In the genomic region with DNA sequence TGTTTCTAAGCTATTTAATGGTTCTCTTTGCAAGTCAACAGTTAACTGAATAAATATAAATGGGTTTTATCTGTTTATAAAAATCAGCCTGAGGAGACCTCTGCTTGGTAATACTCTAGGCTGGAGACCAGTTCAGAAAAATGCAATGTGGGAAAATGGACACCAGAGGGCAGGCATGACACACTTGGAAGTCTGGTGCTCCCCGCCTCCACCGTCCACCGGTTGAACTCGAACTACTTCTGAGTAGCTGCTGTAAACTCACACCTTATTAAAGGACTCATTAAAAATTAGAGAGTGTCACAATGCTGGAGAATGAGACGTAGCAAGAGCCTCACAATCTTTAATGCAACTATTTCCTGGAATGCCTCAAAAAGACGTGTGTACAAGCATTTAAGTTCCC, we compare ENCODE assay signal across 8 mouse cellular contexts. TPM values are rescaled to one million over a fixed set of nuclear protein-coding genes. Genes with fewer than 3 reads are reported as not detected.
DNase-seq lines count a peak whose midpoint lies in the region; ATAC-seq and TF ChIP-seq lines count a peak whose summit lies in the region.

No protein-coding gene starts in this region.

- no peak overlapping the region for H3K4me2 ChIP-seq in hindbrain, postnatal 0 days (ENCODE audit: low read depth, low read length)

- H3K9ac ChIP-seq in hindbrain, postnatal 0 days (replicated peaks; ENCODE audit: low read length), result no peak overlapping the region

- H3K36me3 ChIP-seq in hindbrain, postnatal 0 days (ENCODE audit: insufficient read depth, low read length), result no peaks in the 10 kb centered on the region

- no peaks in the 10 kb centered on the region for H3K4me1 ChIP-seq in hindbrain, postnatal 0 days (ENCODE audit: insufficient read depth, low read length)

- 15% methylated on average over 6 of the region's 6 CpGs for WGBS in hindbrain, postnatal 0 days

- TF ChIP-seq CTCF in Patski (IDR thresholded peaks at IDR 0.05), result peak; percentile 87
- TF ChIP-seq CTCF in hindbrain, postnatal 0 days (IDR thresholded peaks at IDR 0.05; ENCODE audit: low read depth), result peak; percentile 89

- H3K27me3 ChIP-seq in Patski, result no peaks in the 10 kb centered on the region
- no peaks in the 10 kb centered on the region for H3K27me3 ChIP-seq in hindbrain, postnatal 0 days (ENCODE audit: insufficient read depth, low read length)

- CTCF ChIA-PET in Patski (lab: Charles Lee), result interaction anchor here (0.5 to 3.8 kb wide), 17 partner anchors 9 to 1049 kb away, joined by 3 to 22 read pairs (median 4); no protein-coding TSS in a partner anchor

- H3K27ac ChIP-seq in hindbrain, postnatal 0 days, result no peak overlapping the region

- peak; percentile 25 for DNase-seq in Patski (ENCODE audit: low read depth, low spot score)
- peak; percentile 59 to 63 for DNase-seq in cerebellum, adult 18-20 months
- DNase-seq in hindbrain, postnatal 0 days (ENCODE audit: low spot score), result peak; percentile 89
- peak; percentile 56 to 65 for DNase-seq in layer of hippocampus, postnatal 36 days
- peak; percentile 83 to 87 for DNase-seq in right cerebral cortex, adult 2 months (ENCODE audit: low spot score in 2 of 2)
- peak; percentile 48 to 81 for DNase-seq in urinary bladder, postnatal 4 days (ENCODE audit: low spot score in 2 of 2)

- POLR2A ChIA-PET in Patski (lab: Charles Lee), result interaction anchor here (0.6 kb wide), 1 partner anchor 683 kb away, joined by 3 read pairs; no protein-coding TSS in a partner anchor

- peak; percentile 69 for ATAC-seq in Patski
- peak; percentile 96 for ATAC-seq in frontal cortex, adult (ENCODE audit: low TSS enrichment)
- ATAC-seq in hindbrain, postnatal 0 days, result peak; percentile 90
- peak; percentile 74 for ATAC-seq in megakaryocyte, adult 5-6 weeks (ENCODE audit: poor library complexity, severe bottlenecking)

- H3K4me3 ChIP-seq in hindbrain, postnatal 0 days (ENCODE audit: low read length), result no peak overlapping the region

- in situ Hi-C loops in Patski (cut with MboI; ENCODE audit: low pct_unique_long_range_greater_than_20kb), result no loop called here

- no peaks in the 10 kb centered on the region for H3K9me3 ChIP-seq in hindbrain, postnatal 0 days (ENCODE audit: low read length)

RNA-seq across cellular contexts. Expression of gene Cmss1, which starts 27.5 kb away (rescaled TPM):
- 13.8 TPM for polyA plus RNA-seq in Patski (2021)
- 8.6 and 17.7 TPM in 2 replicates for total RNA-seq in hindbrain, postnatal 0 days (2014; rRNA removed)
- 42.5 and 43.4 TPM in 2 replicates for polyA plus RNA-seq in hindbrain, postnatal 0 days (2015; fragmentation: Nextera tagmentation; extraction: Ambion mirVana)
- 10 to 100 TPM; 15.6 to 16.9 TPM for total RNA-seq in layer of hippocampus, postnatal 36 days (2021)
- 4.6 and 6.2 TPM in 2 replicates for total RNA-seq in megakaryocyte, adult 5-6 weeks (2015)
- total RNA-seq in megakaryocyte, adult 5-6 weeks (2017), result 18.0 and 20.1 TPM in 2 replicates

Comparison
In these comparisons a context has a peak if more than half of its experiments do, and no peak if none do; other contexts are left out.
1. DNase-seq: peak in every context shown above with its lines; median percentile 89 in hindbrain, postnatal 0 days; 85 in right cerebral cortex, adult 2 months; 64 in urinary bladder, postnatal 4 days; 61 in cerebellum, adult 18-20 months; 60 in layer of hippocampus, postnatal 36 days; 25 in Patski.